Mouse (Mus musculus): ENCODE measurements around the gene S1pr3.

The S1pr3 gene

DNA sequence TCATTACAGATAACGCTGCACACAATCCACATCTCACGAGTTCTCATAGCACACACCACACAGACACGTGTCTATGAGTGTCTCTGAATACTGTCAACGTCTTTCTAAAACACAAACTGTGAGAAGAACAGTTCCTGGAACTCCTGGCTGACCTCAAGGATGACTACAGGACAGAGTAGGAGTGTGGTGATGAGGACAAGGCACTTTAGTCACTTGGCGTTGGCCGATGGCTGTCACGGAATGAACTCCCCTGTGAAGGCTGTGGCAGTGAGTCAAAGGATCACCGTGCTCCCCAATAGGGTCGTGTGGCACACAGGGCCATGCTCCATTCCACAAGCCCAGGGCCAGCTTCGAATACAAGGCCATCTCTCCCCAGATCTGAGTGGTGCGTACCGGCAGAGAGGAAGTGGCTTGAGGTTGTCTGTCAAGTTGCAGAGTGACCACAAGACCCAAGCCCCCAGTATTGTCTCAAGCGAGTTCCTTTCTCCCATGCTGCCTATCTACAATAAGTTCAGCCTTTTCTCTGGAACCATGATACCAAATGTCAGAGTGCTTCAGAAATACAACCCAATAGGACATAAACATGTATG, 2.6 kb upstream of the S1pr3 start:
- no peak for DNase-seq (ENCODE audit: low spot score)

DNA sequence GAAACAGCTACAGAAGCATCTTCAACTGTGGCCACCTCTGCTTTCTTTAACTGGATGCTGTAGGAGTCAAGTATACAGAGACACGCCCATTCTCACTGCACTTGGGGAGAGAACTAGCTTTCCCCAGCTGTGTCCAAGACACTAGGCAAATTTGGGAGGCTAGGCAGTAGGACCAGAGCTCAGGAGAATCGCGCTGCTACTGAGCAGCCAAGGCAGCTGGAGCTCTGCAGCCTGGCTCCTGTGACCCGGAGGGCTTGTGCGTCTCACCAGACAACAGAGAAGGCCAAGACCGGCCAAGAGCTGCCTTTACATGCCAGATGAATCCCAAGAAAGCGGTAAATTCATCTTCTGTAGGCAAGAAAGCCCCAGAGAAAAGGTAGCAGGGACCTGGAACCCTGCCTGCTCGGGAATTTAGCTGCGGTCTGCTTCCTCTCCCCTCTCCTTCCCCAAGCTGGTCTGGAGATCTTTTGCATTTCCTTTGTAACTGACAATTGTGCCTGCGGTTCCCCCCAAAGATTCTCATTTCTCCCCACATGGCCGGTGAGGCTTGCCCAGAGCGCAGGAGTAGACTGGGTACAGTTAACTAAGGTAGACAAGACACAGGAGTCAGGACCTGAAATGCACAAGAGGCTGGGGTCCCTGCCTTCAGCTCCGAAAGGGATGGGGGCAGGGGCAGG, 760 bp upstream of the S1pr3 start:
- DNase-seq (ENCODE audit: low spot score): no peak

DNA sequence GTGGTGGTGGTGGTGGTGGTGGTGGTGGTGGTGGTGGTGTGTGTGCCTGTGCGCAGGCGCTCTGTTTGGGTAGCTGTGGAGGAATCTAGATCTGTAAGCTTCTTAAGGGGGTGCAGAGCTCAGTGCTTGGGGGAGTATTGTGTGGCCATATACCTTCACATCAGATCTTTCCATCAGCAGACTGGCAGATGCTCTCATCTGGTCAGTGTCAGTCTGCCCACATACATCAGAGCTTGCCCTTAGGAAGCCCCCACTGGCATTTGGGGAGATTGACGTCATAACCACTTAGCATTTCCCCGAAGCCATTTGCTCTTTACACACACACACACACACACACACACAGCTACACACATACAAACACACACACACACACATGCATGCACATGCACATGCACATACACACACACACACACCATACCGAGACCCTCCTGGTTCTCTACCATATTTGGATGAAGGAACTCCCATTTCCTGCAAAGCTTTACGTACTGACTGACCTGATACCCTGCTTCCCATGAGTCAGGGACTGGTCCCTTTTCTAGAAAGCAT, 1.6 kb downstream of the S1pr3 start:
- no peak for DNase-seq (ENCODE audit: low spot score)

DNA sequence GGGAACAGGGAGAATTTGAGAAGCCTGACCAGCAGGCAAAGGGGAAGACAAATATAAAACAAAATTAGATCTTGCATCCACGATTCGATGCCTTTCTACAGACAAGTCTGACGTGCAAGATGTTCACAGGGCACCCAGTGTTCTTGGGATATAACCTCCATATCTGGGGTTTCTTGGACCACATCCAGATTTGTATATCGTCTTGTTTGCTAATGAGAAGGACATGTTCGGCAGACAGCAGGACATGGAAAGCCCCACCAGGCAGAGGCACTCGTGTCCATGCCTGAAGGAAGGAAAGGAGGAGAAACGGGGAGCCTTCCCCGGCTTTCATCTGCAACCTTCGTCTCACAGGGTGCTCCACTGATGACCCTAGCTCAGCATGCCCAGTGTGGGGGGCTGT, 2.8 kb downstream of the S1pr3 start:
- DNase-seq (ENCODE audit: low spot score): no peak

DNA sequence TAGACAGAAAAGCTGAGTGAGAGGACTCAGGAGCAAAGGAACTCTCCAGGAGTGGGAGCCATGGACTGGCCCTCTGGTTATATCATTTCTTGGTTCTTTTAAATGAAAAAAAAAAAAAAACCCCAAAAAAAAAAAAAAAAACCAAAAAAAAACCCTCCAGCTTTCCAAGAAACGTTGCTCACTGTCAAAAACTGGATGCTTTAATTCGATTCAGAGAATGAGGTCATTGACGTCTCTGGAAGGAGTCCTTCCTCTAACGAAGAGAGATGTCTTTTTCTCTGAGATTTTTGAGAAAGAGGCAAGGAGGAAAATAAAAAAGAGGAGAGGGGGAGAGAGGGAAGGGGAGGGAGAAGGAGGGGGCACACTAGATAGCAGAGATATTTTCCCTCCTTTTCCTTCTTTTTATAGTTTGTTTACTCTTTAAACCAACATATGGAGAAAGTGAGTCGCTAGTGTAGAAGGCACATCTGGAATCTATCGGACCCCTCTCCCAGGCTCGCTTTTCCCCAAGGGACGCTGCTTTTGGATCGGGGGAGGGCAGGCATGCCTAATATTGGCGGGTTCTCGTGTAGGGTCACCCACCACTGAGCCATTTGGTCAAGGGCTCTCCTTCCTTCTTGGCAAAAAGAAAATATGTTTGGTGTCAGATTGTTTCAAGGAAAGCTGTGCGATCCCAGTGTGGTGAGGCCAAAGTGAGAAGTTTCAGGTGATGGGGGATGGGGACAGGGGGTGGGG, 3.4 kb downstream of the S1pr3 start:
- no peak for DNase-seq (ENCODE audit: low spot score)

DNA sequence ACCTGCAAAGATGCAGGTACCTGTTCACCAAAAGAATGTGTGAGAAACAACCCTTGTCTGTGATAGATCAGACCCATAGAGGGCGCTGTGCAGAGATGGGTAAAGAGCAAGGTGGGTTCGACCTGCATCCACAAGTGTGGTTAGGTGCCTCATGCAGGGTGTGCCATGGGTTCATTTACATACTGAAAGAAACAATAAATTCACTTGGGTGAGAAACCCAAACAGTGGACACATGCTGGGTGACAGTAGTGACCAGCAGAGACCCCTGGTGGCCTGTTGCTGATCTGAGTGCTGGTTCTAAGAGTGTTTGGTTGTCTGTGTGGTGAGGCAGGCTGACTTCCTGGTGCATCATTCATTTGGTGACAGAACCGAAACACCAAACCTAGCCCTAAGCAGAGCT, 5.0 kb downstream of the S1pr3 start:
- DNase-seq (ENCODE audit: low spot score): no peak

DNA sequence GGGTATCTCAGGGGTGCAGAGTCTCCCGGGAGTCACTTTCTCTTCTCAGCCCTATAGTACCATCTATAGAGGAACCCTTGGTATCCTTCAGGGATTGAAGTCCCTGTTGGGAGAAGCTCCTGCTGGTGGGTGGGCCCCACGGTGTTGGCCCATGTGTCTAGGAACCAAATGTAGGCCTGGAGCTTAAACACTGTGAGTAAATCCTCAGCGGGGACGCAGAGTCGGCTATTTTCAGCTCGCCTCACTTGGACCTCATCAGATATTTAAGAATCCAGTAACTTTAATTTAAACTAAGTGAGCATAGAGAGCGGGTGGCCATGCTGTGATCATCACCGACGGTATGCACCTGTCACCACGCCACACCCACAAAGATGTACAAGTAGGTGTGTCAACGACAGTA, 8.3 kb downstream of the S1pr3 start:
- no peak for DNase-seq (ENCODE audit: low spot score)

DNA sequence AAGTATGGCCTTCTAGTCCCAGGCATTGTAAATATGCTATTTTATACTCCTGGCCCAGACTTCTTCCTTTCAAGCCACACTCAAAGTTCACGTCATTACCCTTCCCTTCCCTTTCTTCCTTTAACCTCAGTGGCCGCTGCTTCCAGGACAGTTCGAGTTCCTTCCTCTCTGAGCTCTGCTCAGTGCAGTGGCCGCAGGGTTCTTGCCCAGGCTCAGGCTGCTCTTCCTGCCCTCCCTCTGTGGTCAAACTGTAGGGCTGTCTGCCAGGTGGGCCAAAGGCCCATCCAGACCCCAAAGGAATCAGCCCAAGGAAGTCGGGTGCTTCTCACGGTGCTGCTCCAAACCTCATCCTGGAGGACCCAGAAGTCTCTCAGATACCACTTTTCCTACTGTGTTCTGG, 9.4 kb downstream of the S1pr3 start:
- no peak for DNase-seq (ENCODE audit: low spot score)

DNA sequence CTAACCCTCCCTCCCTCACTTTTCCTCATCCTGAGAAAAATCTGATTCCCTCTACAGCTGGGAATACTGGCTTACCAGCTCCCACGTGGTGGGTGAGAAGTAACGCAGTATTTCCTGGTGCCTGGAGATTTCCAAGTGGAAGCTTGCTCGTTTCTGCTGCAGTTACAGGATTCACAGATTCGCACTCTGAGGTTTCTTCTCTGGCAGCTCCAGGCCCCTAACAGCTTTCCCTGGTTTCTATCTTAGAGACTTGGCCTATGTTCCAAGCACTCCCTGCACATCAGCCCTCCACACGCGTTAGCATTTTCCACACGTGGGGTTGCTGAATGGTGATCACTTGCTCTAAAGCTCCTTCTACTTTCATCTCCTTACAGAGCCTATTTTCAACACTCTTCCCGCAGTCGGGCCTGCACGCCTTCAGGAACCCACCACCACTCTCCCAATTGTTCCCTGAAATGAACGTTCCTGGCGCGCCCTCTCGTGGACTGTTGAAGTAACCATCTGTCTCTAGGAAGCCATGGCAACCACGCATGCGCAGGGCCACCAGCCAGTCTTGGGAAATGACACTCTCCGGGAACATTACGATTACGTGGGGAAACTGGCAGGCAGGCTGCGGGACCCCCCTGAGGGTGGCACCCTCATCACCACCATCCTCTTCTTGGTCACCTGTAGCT, 10.0 kb downstream of the S1pr3 start:
- DNase-seq (ENCODE audit: low spot score): peak; percentile 57

DNA sequence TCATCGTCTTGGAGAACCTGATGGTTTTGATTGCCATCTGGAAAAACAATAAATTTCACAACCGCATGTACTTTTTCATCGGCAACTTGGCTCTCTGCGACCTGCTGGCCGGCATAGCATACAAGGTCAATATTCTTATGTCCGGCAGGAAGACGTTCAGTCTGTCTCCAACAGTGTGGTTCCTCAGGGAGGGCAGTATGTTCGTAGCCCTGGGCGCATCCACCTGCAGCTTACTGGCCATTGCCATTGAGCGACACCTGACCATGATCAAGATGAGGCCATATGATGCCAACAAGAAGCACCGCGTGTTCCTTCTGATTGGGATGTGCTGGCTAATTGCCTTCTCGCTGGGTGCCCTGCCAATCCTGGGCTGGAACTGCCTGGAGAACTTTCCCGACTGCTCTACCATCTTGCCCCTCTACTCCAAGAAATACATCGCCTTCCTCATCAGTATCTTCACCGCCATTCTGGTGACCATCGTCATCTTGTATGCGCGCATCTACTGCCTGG, 10.6 kb downstream of the S1pr3 start:
- no peak for DNase-seq (ENCODE audit: low spot score)

DNA sequence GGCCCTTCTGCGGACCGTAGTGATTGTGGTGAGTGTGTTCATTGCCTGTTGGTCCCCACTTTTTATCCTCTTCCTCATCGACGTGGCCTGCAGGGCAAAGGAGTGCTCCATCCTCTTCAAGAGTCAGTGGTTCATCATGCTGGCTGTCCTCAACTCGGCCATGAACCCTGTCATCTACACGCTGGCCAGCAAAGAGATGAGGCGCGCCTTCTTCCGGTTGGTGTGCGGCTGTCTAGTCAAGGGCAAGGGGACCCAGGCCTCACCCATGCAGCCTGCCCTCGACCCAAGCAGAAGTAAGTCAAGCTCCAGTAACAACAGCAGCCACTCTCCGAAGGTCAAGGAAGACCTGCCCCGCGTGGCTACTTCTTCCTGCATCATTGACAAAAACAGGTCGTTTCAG, 11.1 kb downstream of the S1pr3 start:
- no peak for DNase-seq (ENCODE audit: low spot score)

DNA sequence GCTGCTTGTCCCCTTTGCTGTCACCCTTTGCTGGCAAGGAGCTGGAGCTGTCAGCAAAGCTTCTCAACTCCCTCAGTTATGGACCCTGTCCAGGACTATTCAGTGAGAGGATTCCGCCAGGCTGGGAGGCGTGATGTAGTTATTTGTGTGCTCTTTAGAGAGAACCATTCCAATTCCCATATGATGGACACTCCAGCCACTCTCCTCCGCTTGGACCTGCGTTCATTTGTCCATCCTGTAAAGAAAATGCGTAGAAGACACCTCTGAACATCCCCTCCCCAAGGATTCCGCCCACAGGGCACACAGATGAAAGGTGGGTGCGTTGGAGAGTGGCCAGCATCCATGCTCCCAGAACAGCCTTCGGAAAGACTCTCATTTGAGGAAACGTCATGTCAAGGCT, 12.4 kb downstream of the S1pr3 start:
- DNase-seq (ENCODE audit: low spot score): no peak

DNA sequence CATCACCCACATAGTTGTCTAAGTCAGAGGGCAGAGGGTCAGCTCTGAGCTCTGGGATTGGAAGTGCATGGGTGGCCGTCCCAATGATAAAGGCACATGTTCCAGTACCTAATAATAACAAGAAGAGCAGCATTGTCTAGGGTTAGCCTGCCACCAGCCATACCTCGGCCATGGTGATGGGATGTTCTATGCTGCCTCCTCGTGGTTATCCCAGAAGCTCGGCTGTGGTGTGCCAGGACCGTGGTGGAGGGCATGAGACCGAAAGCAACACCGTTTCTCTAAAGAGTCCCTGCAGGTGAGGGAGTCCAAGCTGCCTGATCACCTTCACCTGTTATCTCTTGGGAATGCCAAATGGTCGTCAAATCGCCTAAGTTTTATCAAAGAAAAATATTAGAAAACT, 15.2 kb downstream of the S1pr3 start:
- no peak for DNase-seq (ENCODE audit: low spot score)

DNA sequence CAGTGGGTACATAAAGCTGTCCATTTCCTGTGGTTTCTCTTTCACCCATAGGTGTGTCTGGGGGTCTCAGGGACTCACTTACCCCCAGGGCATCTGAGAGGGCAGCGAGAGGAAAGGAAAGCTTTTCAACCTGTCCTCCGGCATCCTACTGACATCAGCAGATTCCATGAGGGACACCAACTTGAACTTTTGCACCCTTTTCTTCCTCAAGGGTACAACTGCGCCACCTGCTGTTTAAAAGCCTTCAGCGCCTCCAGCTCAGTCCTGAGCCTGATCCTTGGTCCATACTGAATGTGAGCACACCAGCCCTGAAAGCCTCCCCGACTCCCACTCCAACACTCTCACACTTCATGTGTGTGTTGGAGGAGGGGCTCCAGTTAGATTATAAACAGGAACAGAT, 16.2 kb downstream of the S1pr3 start:
- peak; percentile 11 for DNase-seq (ENCODE audit: low spot score)

DNA sequence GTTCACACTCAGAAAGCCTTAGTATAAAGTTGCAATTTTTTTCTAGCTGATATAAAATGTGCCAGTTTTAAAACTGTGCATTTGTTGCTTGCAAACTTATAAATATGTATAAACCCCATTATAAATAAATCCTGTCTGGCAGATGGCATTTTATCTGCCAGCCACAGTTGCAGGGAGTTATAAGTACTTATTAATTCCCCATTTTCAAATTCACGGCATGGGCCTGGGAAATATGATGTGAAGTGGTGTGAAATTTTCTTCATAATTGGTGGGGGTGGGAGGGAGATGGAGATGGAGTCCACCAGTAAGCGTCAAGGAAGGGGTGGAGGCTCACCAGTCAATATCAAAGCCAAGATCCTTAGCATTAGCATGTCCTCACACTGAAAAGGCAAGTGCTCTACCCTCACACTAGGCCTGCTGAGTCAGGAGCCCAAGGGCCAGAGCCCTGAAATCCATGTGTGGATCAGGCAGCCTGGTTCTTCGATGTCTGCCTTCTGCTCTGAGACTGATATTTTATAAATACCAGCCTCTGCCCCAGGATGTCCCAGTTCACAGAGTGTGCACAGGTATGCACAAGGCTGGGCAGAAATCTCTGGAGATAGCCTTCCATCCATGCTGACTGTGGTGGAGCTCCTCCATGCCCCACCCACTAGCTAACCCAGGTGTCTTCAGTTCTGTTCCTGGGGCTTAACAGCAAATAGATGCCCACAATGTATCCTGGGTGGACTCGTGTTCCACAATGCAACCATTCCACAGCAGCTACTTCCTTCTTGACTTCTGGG, 17.4 kb downstream of the S1pr3 start:
- no peak for DNase-seq (ENCODE audit: low spot score)

DNA sequence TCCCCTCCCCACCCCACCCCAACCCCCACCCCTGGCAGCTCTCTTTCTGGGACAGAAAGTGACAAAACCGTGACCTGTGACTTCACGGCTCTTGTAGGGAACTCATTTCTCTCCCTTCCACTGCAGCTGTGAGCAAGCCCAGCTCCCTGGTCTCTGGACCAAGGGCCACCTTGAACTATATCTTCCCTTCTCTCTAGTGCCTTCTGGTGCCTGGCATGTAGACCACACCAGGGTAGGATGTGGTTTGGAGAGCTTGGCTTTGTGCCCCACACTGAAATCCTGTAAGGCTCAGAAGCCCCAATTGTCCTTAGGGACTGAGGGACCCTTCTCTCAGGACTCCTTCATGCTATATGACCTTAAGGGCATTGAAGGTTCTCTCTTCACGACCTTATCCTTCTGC, 24.9 kb downstream of the S1pr3 start:
- DNase-seq (ENCODE audit: low spot score): no peak

DNA sequence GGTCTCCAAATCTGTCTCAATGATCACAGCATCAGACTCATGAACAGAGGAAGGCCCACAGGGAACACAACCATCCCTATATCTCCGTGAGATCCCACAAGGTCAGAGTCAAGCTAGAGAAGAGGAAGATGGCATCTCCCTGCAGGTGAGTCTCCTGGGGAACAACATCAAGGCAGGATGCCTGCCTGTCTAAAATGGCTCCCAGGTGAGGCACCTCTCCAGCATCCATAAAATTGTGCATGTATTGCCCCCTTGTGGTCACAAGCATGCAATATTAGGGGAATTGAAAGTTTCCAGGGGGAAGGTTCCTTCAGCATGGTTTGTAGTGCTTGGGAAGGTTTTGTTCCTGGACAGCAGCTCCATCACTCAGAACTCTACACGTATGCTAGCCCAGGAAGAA, 26.0 kb downstream of the S1pr3 start:
- DNase-seq (ENCODE audit: low spot score): no peak

DNA sequence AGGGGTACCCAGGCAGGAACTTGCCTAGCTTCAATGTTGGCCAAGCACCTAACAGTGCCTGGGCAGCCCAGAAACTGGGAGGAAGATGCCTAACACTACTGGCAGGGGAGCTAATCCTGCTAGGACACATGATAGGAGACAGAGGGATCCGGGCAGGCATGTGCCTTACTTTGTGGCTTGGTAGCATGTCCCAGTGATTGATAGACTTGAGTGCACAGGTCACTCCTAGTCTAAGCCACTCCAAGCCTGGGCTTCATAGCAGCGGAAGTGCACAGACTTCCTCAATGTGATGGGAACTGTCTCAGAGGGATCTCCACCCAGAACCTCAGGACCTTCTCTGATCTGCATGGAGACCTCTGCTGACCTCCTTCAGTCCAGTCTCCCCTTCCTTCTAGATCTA, 26.7 kb downstream of the S1pr3 start:
- no peak for DNase-seq (ENCODE audit: low spot score)

DNA sequence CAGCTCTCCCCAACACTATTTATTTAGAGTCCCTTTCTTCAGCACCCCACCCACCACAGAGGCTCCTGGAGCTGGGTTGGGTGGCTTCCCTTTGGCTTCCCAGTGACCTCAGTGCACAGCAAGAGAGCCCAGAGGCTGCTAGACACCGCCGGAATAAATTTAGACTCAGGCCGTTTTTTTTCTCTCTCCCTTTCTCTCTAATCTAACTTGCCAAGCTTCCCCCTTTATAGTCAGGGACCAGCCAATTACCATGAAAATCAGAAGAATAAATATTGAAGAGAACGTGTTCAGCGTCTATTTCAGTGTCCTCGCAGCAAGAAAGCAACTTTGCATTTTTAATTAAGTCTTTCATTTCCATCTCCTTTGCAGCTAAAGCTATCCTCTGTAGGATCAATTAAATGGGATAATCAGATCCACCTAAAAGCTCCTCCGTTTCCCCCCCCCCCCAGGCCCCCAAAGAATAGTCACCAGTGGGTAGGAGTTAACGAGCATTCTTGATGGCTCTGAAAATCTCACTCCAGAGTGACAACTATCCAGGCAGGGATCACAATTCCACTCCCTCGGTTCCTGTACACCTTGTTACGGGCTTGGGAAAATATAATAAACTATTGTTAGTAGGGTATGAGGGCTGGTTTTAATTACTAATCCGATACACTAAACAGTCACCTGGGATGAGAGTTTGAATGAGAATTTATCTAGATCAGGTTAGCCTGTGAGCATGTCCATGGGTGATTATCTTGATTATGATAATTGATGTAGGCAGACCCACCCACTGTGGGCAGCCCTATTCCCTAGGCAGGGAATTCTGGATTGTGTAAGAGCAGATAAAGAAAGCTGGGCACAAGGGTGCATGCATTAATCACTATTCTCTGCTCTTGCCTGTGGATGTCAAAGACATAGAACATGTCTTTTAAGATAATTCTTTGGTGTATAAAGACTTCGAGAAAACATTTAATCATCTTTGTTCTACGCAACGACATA, 29.0 kb downstream of the S1pr3 start:
- no peak for DNase-seq (ENCODE audit: low spot score)

DNA sequence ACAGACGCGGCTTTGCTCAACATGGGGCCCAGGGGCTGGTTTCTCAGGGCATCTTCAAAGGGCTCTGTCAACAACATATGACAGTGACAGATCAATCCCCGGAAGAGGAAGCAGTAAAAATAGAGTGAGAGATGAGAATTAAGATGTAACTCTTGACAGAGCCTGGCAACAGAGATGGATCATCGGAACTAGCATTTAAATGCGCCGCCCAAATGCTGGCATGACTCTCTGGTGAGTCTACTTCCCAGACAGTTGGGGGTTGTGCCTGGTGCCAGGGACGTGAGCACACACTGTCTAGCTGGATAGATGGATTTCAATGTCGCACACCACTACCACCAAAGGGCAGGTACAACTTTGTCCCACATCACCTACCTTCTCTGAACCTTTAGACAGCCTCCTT, 34.5 kb downstream of the S1pr3 start:
- DNase-seq (ENCODE audit: low spot score): no peak

DNA sequence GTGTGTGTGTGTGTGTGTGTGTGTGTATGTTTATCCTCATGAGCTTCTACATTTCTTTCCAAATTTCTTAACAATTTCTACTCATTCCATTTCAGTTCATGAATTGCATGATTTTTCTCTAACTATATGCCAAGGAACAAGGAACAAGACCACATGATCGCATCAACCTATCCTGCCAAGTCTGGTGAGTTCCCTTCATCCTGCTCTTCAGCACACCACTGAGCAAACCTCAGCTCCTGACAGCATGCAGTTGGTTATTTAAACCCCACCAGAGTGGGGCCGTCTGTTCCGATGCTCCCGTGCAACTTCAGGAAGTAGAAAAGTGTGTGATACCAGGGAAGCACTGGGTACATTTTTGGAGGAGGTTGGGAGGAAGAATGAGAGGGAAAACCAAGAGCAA, 38.1 kb downstream of the S1pr3 start:
- DNase-seq (ENCODE audit: low spot score): no peak
